Mouse (Mus musculus): ENCODE data around the gene Saa3. TPM values are rescaled to one million over a fixed set of nuclear protein-coding genes. Genes with fewer than 3 reads are reported as not detected.
"Not testable (repeated sequence)": the region's sequence is repeated elsewhere in the genome, so short reads cannot be mapped to it uniquely, and the experiment has no call there.

The Saa3 gene
- polyA plus RNA-seq (2016; fragmentation: Nextera tagmentation; extraction: Ambion mirVana), result not detected in 2 replicates

DNA sequence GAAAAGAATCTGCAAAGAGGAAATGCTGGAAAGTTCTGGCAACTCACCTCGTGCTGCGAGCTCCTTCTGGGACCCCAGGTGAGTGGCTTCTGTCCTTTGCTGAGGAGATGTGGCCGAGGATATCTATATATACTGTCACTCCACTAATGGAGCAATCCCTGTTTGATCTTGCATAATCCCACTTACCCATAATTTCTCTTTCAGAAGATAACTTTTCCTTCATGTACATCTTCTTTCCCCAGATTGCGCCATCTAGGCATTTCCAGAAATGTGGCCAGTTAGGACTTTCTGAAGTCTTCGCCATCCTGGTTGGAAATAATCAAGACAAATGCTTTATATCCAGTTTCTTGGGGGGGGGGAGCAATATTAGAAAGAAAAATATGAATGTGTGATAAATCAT is at the start of gene Saa3:
Saa3 (minus strand) TSS at position 101 of the 400 bp plus-strand sequence.
- Histone ChIP-seq H3K36me3 (no peaks in the 10 kb centered on the region), H3K4me3 (no peak within 1 kb of the TSS)
- 90% methylated on average over 5 of the region's 5 CpGs for WGBS

DNA sequence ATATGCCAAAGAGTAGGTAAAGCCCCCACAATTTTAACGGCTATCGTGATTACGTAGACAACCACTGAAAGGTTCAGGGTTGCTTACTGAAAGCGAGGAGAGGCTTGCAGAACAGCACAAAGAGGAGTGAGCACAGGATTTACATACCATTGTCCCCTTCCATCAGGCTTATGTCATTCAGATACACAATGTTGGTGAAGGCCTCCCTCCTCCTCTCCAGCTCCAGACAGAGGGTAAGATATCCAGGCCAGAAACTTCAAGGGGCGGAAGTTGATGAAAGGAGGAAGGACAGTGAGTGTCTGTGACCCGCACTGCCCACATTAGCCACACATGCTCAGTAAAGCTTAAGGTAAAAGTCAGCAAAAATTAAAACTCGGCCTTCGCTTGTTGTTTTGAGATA is 49.2 kb upstream of the Saa3 start:
- DNase-seq (ENCODE audit: low spot score), result no peak
- Histone ChIP-seq H3K9me3 (replicated peaks) (no peaks in the 10 kb centered on the region), H3K4me1 (peaks cover 5% of the 10 kb centered on the region; the same call in 1 of the 2 replicates), H3K4me3 (no peak overlapping the region), H3K27me3 (ENCODE audit: low read depth, poor library complexity, severe bottlenecking) (no peaks in the 10 kb centered on the region), H3K36me3 (peaks cover 94% of the 10 kb centered on the region), H3K27ac (replicated peaks) (no peak overlapping the region)
- 80% methylated on average over 8 of the region's 8 CpGs for WGBS

More for the DNA sequence above, at the start of gene Saa3:
- no peak for DNase-seq (ENCODE audit: low spot score)
- 0 out of 2 replicates have a peak, but pooled peaks cover 7% of the 10 kb centered on the region for H3K27me3 ChIP-seq (ENCODE audit: low read depth, poor library complexity, severe bottlenecking)
- no peaks in the 10 kb centered on the region for H3K4me1 ChIP-seq
- H3K27ac ChIP-seq (replicated peaks), result no peak within 1 kb of the TSS
- no peaks in the 10 kb centered on the region for H3K9me3 ChIP-seq (replicated peaks)

GRCm38 (mm10) chr7:46762601-46763000 is 47.1 kb upstream of the Saa3 start:
- no peak for DNase-seq (ENCODE audit: low spot score)
- H3K4me1 ChIP-seq, result peaks cover 5% of the 10 kb centered on the region; the same call in 1 of the 2 replicates
- 90% methylated on average over 5 of the region's 5 CpGs for WGBS
- no peaks in the 10 kb centered on the region for H3K9me3 ChIP-seq (replicated peaks)
- no peak overlapping the region for H3K27ac ChIP-seq (replicated peaks)
- no peaks in the 10 kb centered on the region for H3K27me3 ChIP-seq (ENCODE audit: low read depth, poor library complexity, severe bottlenecking)
- H3K36me3 ChIP-seq, result peaks cover 83% of the 10 kb centered on the region
- no peak overlapping the region for H3K4me3 ChIP-seq

- H3K4me3 ChIP-seq, result no peak overlapping the region
- no peaks in the 10 kb centered on the region for H3K27me3 ChIP-seq (ENCODE audit: low read depth, poor library complexity, severe bottlenecking)
- 79% methylated on average over 11 of the region's 11 CpGs for WGBS
- peaks cover 69% of the 10 kb centered on the region for H3K36me3 ChIP-seq
- no peak for DNase-seq (ENCODE audit: low spot score)
- H3K9me3 ChIP-seq (replicated peaks), result no peaks in the 10 kb centered on the region
- no peak overlapping the region for H3K27ac ChIP-seq (replicated peaks)
- H3K4me1 ChIP-seq, result peaks cover 5% of the 10 kb centered on the region; the same call in 1 of the 2 replicates
Observed at GRCm38 (mm10) chr7:46761049-46761795, 45.7 kb upstream of the Saa3 start.

- WGBS, result 83% methylated on average over 3 of the region's 3 CpGs
- no peaks in the 10 kb centered on the region for H3K27me3 ChIP-seq (ENCODE audit: low read depth, poor library complexity, severe bottlenecking)
Observed at GRCm38 (mm10) chr7:46751490-46751889, 36.0 kb upstream of the Saa3 start, which contains the start of gene Saa2. Saa2 (plus strand) TSS chr7:46751790.

DNA sequence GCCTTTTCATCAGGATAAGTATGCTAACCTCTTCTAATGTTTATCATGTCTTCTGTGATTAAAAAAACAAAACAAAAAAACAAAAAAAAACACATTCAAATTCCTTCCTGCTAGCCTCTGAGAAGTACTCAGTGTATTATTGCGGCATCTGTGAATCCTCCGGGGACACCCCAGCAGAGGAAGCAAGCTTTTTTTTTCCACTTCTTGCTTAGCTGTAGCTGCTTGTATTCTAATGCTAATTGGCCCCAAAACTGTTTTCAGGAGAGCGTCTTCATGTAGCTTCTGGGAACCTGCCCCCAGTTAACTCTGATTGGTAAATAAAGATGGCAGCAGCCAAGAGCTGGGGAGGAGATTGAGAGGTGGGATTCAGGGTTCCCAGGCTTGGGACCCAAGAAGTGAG is 33.0 kb upstream of the Saa3 start:
- H3K9me3 ChIP-seq (replicated peaks), result no peaks in the 10 kb centered on the region
- no peaks in the 10 kb centered on the region for H3K36me3 ChIP-seq
- no peak for DNase-seq (ENCODE audit: low spot score)
- 52% methylated on average over 3 of the region's 3 CpGs for WGBS
- H3K27me3 ChIP-seq (ENCODE audit: low read depth, poor library complexity, severe bottlenecking), result no peaks in the 10 kb centered on the region
- no peak overlapping the region for H3K4me3 ChIP-seq
- H3K27ac ChIP-seq (replicated peaks), result no peak overlapping the region; the same call in 1 of the 2 replicates
- H3K4me1 ChIP-seq, result peaks cover 7% of the 10 kb centered on the region; the same call in 1 of the 2 replicates

More at GRCm38 (mm10) chr7:46751490-46751889, 36.0 kb upstream of the Saa3 start, which contains the start of gene Saa2:
- no peak for DNase-seq (ENCODE audit: low spot score)
- Histone ChIP-seq H3K27ac (replicated peaks) (no peak within 1 kb of the TSS), H3K4me1 (peaks cover 7% of the 10 kb centered on the region; the same call in 1 of the 2 replicates), H3K4me3 (no peak within 1 kb of the TSS), H3K36me3 (no peaks in the 10 kb centered on the region), H3K9me3 (replicated peaks) (no peaks in the 10 kb centered on the region)

DNA sequence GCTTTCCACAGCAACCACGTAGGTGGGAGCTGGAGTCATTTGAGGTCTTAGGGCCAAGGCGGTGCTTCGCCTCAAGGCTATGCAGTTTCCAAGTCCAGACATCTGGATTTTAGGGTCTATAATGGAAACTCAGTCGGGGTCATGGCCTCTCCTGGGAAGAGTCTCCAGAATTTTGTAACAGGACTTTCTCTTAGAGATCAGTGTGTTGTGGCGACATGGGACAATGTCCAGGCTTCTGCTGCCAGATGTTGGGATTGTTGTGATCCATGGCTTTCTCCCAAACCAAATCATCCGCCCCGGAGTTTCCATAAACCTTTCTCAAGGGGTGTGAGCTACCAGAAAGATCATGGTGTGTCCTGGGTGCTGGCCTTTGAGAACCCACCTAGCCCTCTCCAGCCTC is 30.9 kb upstream of the Saa3 start:
- no peak overlapping the region for H3K4me3 ChIP-seq
- H3K36me3 ChIP-seq, result no peaks in the 10 kb centered on the region
- H3K4me1 ChIP-seq, result peaks cover 7% of the 10 kb centered on the region; the same call in 1 of the 2 replicates
- H3K9me3 ChIP-seq (replicated peaks), result no peaks in the 10 kb centered on the region
- no peaks in the 10 kb centered on the region for H3K27me3 ChIP-seq (ENCODE audit: low read depth, poor library complexity, severe bottlenecking)
- no peak for DNase-seq (ENCODE audit: low spot score)
- 89% methylated on average over 7 of the region's 7 CpGs for WGBS
- no peak overlapping the region for H3K27ac ChIP-seq (replicated peaks)

DNA sequence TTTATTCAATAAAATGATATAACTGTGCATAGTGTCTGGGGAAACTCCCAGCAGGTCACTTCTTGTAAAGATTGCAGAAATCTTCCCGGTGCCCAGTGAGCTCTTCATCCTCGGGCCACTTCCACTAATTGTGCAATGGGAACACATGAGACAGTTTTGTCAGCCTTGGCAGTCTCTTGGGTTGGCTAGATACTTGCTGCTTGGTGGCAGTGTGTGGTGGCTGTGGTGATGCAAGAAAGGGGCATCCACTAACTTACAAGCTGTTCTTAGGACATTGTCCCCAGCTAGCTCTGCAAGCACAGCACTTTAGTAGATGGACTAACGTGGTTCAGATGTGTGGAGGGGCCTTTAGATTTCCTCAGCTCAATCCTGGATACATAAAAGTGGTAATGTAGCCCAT is 30.3 kb upstream of the Saa3 start:
- Histone ChIP-seq H3K36me3 (no peaks in the 10 kb centered on the region), H3K4me3 (no peak overlapping the region), H3K27ac (replicated peaks) (no peak overlapping the region), H3K27me3 (ENCODE audit: low read depth, poor library complexity, severe bottlenecking) (no peaks in the 10 kb centered on the region), H3K9me3 (replicated peaks) (no peaks in the 10 kb centered on the region), H3K4me1 (peaks cover 7% of the 10 kb centered on the region; the same call in 1 of the 2 replicates)
- no peak for DNase-seq (ENCODE audit: low spot score)
- WGBS, result 84% methylated on average over 3 of the region's 3 CpGs

GRCm38 (mm10) chr7:46742880-46743279 is 27.4 kb upstream of the Saa3 start, which contains the start of gene Saa1:
Saa1 (minus strand) TSS chr7:46742980.
- WGBS, result 95% methylated on average over 3 of the region's 3 CpGs
- H3K9me3 ChIP-seq (replicated peaks); H3K27me3 ChIP-seq (ENCODE audit: low read depth, poor library complexity, severe bottlenecking); H3K4me3 ChIP-seq; H3K27ac ChIP-seq (replicated peaks); H3K4me1 ChIP-seq; H3K36me3 ChIP-seq; DNase-seq (ENCODE audit: low spot score): not testable (repeated sequence)

DNA sequence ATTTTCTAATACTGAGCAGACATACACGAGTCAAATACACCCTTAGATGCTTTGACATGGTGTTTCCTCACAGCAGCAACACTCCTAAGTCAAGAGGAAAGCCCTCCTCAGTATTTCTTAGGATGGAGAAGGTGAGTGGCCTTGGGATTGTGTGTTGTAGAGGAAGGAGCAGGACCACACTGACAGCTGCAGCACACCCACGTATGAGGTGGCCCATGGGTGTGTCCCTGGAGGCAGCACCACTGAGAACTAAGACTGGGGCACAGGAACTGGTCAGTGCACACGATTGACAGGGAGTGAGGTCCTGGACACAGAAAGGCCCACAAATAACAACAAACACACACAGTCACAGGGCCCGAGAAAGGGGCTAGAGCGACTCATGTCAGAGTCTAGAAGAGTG is 24.5 kb upstream of the Saa3 start:
- H3K4me3 ChIP-seq; H3K4me1 ChIP-seq; H3K36me3 ChIP-seq; H3K27ac ChIP-seq (replicated peaks); H3K27me3 ChIP-seq (ENCODE audit: low read depth, poor library complexity, severe bottlenecking); H3K9me3 ChIP-seq (replicated peaks); DNase-seq (ENCODE audit: low spot score): not testable (repeated sequence)
- 87% methylated on average over 5 of the region's 5 CpGs for WGBS

- no peaks in the 10 kb centered on the region for H3K9me3 ChIP-seq (replicated peaks)
- no peak for DNase-seq (ENCODE audit: low spot score)
- no peaks in the 10 kb centered on the region for H3K4me1 ChIP-seq
- no peak overlapping the region for H3K27ac ChIP-seq (replicated peaks)
- WGBS, result 86% methylated on average over 12 of the region's 12 CpGs
- no peaks in the 10 kb centered on the region for H3K36me3 ChIP-seq
- H3K4me3 ChIP-seq, result no peak overlapping the region
- no peaks in the 10 kb centered on the region for H3K27me3 ChIP-seq (ENCODE audit: low read depth, poor library complexity, severe bottlenecking)
Observed at GRCm38 (mm10) chr7:46738561-46739460, 23.3 kb upstream of the Saa3 start.

DNA sequence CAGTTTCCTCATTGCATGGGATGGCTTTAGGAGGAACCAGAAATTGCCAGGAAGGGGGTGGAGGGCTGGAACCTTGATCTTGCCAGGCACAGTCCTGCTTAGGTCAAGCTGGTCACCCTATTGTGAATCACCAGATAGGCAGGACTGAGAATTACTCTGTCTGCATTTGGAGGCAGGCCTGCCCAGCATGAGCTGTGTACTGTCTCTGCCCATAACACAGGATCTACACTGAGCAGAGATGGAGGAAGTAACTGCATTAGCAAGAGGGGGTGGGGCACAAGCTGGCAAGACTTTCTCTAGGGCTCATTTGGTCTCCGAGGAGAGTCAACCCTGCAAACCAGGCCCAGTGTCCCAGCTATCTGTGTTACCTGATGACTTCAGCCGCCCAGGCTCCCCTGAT is 19.5 kb upstream of the Saa3 start:
- no peaks in the 10 kb centered on the region for H3K36me3 ChIP-seq
- 83% methylated on average over 2 of the region's 2 CpGs for WGBS
- no peaks in the 10 kb centered on the region for H3K4me1 ChIP-seq
- no peak overlapping the region for H3K27ac ChIP-seq (replicated peaks)
- no peak for DNase-seq (ENCODE audit: low spot score)
- no peaks in the 10 kb centered on the region for H3K27me3 ChIP-seq (ENCODE audit: low read depth, poor library complexity, severe bottlenecking)
- no peak overlapping the region for H3K4me3 ChIP-seq
- H3K9me3 ChIP-seq (replicated peaks), result no peaks in the 10 kb centered on the region

Data from midbrain, embryonic 10.5 days (tissue).